ENCODE assay signal across 23 mouse cellular contexts in the genomic region with DNA sequence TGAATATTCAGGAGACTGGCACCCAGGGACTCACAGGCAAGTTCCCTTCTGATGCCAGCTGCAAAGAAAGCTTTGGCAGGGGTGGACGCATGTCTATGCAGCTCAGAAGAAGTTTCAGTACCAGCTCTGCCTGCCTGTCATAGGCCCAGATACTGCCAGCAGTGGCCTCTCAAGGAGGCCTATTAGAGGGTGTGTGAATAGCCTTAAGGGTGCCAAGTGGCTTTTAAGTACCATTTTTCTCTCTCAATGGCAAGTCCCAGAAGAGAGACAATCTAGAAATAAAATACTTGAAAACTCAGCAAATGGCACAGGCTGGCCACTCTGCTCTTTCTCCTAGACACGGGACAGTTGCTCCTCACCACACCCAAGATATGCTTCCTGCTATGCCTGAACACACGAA.
DNase-seq lines count a peak whose midpoint lies in the region; ATAC-seq and TF ChIP-seq lines count a peak whose summit lies in the region.
"Had no signal": no experiment of that assay in that cellular context is flagged by ENCODE, and none has a peak within 500 bp of the region (broad histone marks: within the 10 kb centered on the region; RNA-seq: fewer than 3 reads in every experiment).

No protein-coding gene starts in this region.

- no peak for TF ChIP-seq CTCF in midbrain, postnatal 0 days (IDR thresholded peaks at IDR 0.05)

- peak; percentile 64 for ATAC-seq in frontal cortex, adult (ENCODE audit: low TSS enrichment)
- ATAC-seq in midbrain, embryonic 16.5 days, result no peak
- ATAC-seq in midbrain, postnatal 0 days (ENCODE audit: low FRiP score), result no peak
- peak; percentile 86 for ATAC-seq in lung, embryonic 16.5 days (ENCODE audit: low read depth)
- ATAC-seq in CD4-positive, CD25-positive, alpha-beta regulatory T cell, adult 4 months, result no peak
- ATAC-seq: intestine, embryonic 15.5 days; liver, postnatal 0 days; midbrain, embryonic 13.5 days; Patski had no signal

- 79% methylated on average over 3 of the region's 3 CpGs for WGBS in midbrain, embryonic 16.5 days
- WGBS in midbrain, postnatal 0 days, result 79% methylated on average over 3 of the region's 3 CpGs
- WGBS in lung, embryonic 16.5 days, result 60% methylated on average over 3 of the region's 3 CpGs

- 0 out of 2 replicates have a peak overlapping the region, but pooled peaks have one; percentile 30 for H3K9ac ChIP-seq in midbrain, embryonic 16.5 days (ENCODE audit: low read depth, low read length)
- H3K9ac ChIP-seq in midbrain, postnatal 0 days (replicated peaks; ENCODE audit: low read length, poor library complexity, severe bottlenecking), result no peak overlapping the region
- no peak overlapping the region for H3K9ac ChIP-seq in lung, embryonic 16.5 days (ENCODE audit: low read length)
- H3K9ac ChIP-seq: embryonic facial prominence, embryonic 15.5 days; hindbrain, embryonic 15.5 days; intestine, embryonic 15.5 days; liver, postnatal 0 days; midbrain, embryonic 13.5 days; neural tube, embryonic 15.5 days had no signal

- no peaks in the 10 kb centered on the region for H3K4me1 ChIP-seq in midbrain, embryonic 16.5 days (ENCODE audit: control insufficient read depth, insufficient read depth, low read length)
- no peaks in the 10 kb centered on the region for H3K4me1 ChIP-seq in midbrain, postnatal 0 days (ENCODE audit: insufficient read depth, low read length)
- peaks cover 14% of the 10 kb centered on the region for H3K4me1 ChIP-seq in lung, embryonic 16.5 days (replicated peaks; ENCODE audit: control insufficient read depth, insufficient read depth, low read length)
- H3K4me1 ChIP-seq: embryonic facial prominence, embryonic 15.5 days had no signal

- no peak overlapping the region for H3K4me2 ChIP-seq in midbrain, embryonic 16.5 days (ENCODE audit: low read length)
- no peak overlapping the region for H3K4me2 ChIP-seq in midbrain, postnatal 0 days (ENCODE audit: low read depth, low read length, poor library complexity, severe bottlenecking)
- H3K4me2 ChIP-seq in lung, embryonic 16.5 days (ENCODE audit: low read depth, low read length), result no peak overlapping the region
- H3K4me2 ChIP-seq: embryonic facial prominence, embryonic 15.5 days; hindbrain, embryonic 15.5 days; intestine, embryonic 15.5 days; liver, embryonic 11.5 days; midbrain, embryonic 13.5 days; neural tube, embryonic 15.5 days had no signal

- H3K4me3 ChIP-seq in midbrain, embryonic 16.5 days (ENCODE audit: low read depth, low read length), result no peak overlapping the region
- no peak overlapping the region for H3K4me3 ChIP-seq in midbrain, postnatal 0 days (ENCODE audit: low read depth, low read length)
- H3K4me3 ChIP-seq in lung, embryonic 16.5 days (ENCODE audit: low read length), result no peak overlapping the region
- H3K4me3 ChIP-seq: embryonic facial prominence, embryonic 15.5 days; gastrocnemius, adult 2 months; hindbrain, embryonic 15.5 days; intestine, embryonic 15.5 days; midbrain, embryonic 13.5 days; myocyte; neural tube, embryonic 15.5 days had no signal

- H3K27ac ChIP-seq in midbrain, embryonic 16.5 days (ENCODE audit: low read length), result no peak overlapping the region
- no peak overlapping the region; the same call in 1 of the 2 replicates for H3K27ac ChIP-seq in midbrain, postnatal 0 days (ENCODE audit: low read depth, low read length)
- H3K27ac ChIP-seq in lung, embryonic 16.5 days (ENCODE audit: low read length), result no peak overlapping the region
- H3K27ac ChIP-seq: embryonic facial prominence, embryonic 15.5 days; gastrocnemius, adult 2 months; hindbrain, embryonic 15.5 days; intestine, embryonic 15.5 days; midbrain, embryonic 13.5 days; neural tube, embryonic 15.5 days; stomach, postnatal 0 days had no signal

- H3K9me3 ChIP-seq in midbrain, embryonic 16.5 days (replicated peaks; ENCODE audit: control insufficient read depth, low read length, poor library complexity, severe bottlenecking), result no peaks in the 10 kb centered on the region
- H3K9me3 ChIP-seq in midbrain, postnatal 0 days (ENCODE audit: low read length), result no peaks in the 10 kb centered on the region
- no peaks in the 10 kb centered on the region for H3K9me3 ChIP-seq in lung, embryonic 16.5 days (ENCODE audit: control insufficient read depth, low read length)
- H3K9me3 ChIP-seq: embryonic facial prominence, embryonic 15.5 days; hindbrain, embryonic 15.5 days; intestine, embryonic 15.5 days; midbrain, embryonic 13.5 days; neural tube, embryonic 15.5 days had no signal

- DNase-seq in frontal cortex, postnatal 14 days (ENCODE audit: low spot score in 2 of 2), result no peak
- no peak for DNase-seq in midbrain, postnatal 0 days (ENCODE audit: low spot score)
- DNase-seq in thymus, postnatal 0 days (ENCODE audit: low spot score), result no peak
- DNase-seq: adrenal gland, postnatal 10 days; cerebellum, adult 9-10 months; gastrocnemius, adult 2 months; kidney, adult 8-10 months; kidney, postnatal 10 days; liver, postnatal 0 days; thymus, adult 2 months had no signal

- H3K27me3 ChIP-seq in midbrain, embryonic 16.5 days (ENCODE audit: control insufficient read depth, insufficient read depth, low read depth, low read length), result no peaks in the 10 kb centered on the region
- H3K27me3 ChIP-seq in midbrain, postnatal 0 days (ENCODE audit: insufficient read depth, low read length), result no peaks in the 10 kb centered on the region
- no peaks in the 10 kb centered on the region for H3K27me3 ChIP-seq in lung, embryonic 16.5 days (ENCODE audit: control insufficient read depth, insufficient read depth, low read depth, low read length)
- H3K27me3 ChIP-seq: embryonic facial prominence, embryonic 15.5 days; hindbrain, embryonic 15.5 days; intestine, embryonic 15.5 days; midbrain, embryonic 13.5 days; neural tube, embryonic 15.5 days; Patski had no signal

- H3K36me3 ChIP-seq in midbrain, embryonic 16.5 days (ENCODE audit: control insufficient read depth, insufficient read depth, low read length), result no peaks in the 10 kb centered on the region
- H3K36me3 ChIP-seq in midbrain, postnatal 0 days (ENCODE audit: insufficient read depth, low read length), result no peaks in the 10 kb centered on the region
- H3K36me3 ChIP-seq in lung, embryonic 16.5 days (ENCODE audit: control insufficient read depth, insufficient read depth, low read length), result no peaks in the 10 kb centered on the region
- H3K36me3 ChIP-seq: embryonic facial prominence, embryonic 15.5 days; hindbrain, embryonic 15.5 days; intestine, embryonic 15.5 days; midbrain, embryonic 13.5 days; neural tube, embryonic 15.5 days had no signal

Comparison
In these comparisons a context has a peak if more than half of its experiments do, and no peak if none do; other contexts are left out.
1. ATAC-seq: peak in frontal cortex, adult (single experiment) and lung, embryonic 16.5 days (single experiment); none in midbrain, embryonic 16.5 days (single experiment), midbrain, postnatal 0 days (single experiment) and CD4-positive, CD25-positive, alpha-beta regulatory T cell, adult 4 months (single experiment).